15 mouse cellular contexts compared by ENCODE assay signal in genomic region chr1:169160858-169161257, GRCm38 (mm10).
DNase-seq lines count a peak whose midpoint lies in the region; ATAC-seq lines count a peak whose summit lies in the region.
"Had no signal": no experiment of that assay in that cellular context is flagged by ENCODE, and none has a peak within 500 bp of the region (broad histone marks: within the 10 kb centered on the region; RNA-seq: fewer than 3 reads in every experiment).

No protein-coding gene starts in this region.

- H3K4me1 ChIP-seq in heart, embryonic 13.5 days, result peaks cover 22% of the 10 kb centered on the region
- H3K4me1 ChIP-seq in heart, embryonic 11.5 days (ENCODE audit: control insufficient read depth, insufficient read depth, low read length), result no peaks in the 10 kb centered on the region
- no peaks in the 10 kb centered on the region; the same call in 1 of the 2 replicates for H3K4me1 ChIP-seq in intestine, embryonic 15.5 days (replicated peaks)
- no peaks in the 10 kb centered on the region for H3K4me1 ChIP-seq in hindbrain, embryonic 13.5 days (replicated peaks)
- H3K4me1 ChIP-seq in forebrain, embryonic 14.5 days (ENCODE audit: control insufficient read depth, insufficient read depth, low read length), result no peaks in the 10 kb centered on the region
- H3K4me1 ChIP-seq: forebrain, embryonic 10.5 days; midbrain, embryonic 10.5 days; neural tube, embryonic 12.5 days had no signal

- H3K27me3 ChIP-seq in heart, embryonic 13.5 days (replicated peaks), result no peaks in the 10 kb centered on the region
- H3K27me3 ChIP-seq in heart, embryonic 11.5 days (ENCODE audit: control insufficient read depth, insufficient read depth, low read length), result no peaks in the 10 kb centered on the region
- H3K27me3 ChIP-seq in intestine, embryonic 15.5 days (replicated peaks), result no peaks in the 10 kb centered on the region
- no peaks in the 10 kb centered on the region for H3K27me3 ChIP-seq in hindbrain, embryonic 13.5 days
- H3K27me3 ChIP-seq in forebrain, embryonic 14.5 days (replicated peaks; ENCODE audit: control insufficient read depth, insufficient read depth, low read length), result no peaks in the 10 kb centered on the region
- H3K27me3 ChIP-seq: limb, embryonic 15.5 days; neural tube, embryonic 12.5 days had no signal

- no peak overlapping the region for H3K4me2 ChIP-seq in heart, embryonic 13.5 days
- no peak overlapping the region for H3K4me2 ChIP-seq in heart, embryonic 11.5 days
- no peak overlapping the region for H3K4me2 ChIP-seq in intestine, embryonic 15.5 days (replicated peaks)
- H3K4me2 ChIP-seq in hindbrain, embryonic 13.5 days, result no peak overlapping the region
- H3K4me2 ChIP-seq in forebrain, embryonic 14.5 days (ENCODE audit: low read length), result no peak overlapping the region
- H3K4me2 ChIP-seq: limb, embryonic 15.5 days; neural tube, embryonic 12.5 days had no signal

- H3K9ac ChIP-seq in heart, embryonic 13.5 days, result no peak overlapping the region
- no peak overlapping the region for H3K9ac ChIP-seq in heart, embryonic 11.5 days (ENCODE audit: low read depth, low read length)
- no peak overlapping the region for H3K9ac ChIP-seq in intestine, embryonic 15.5 days
- H3K9ac ChIP-seq in hindbrain, embryonic 13.5 days, result no peak overlapping the region
- H3K9ac ChIP-seq in forebrain, embryonic 14.5 days (ENCODE audit: low read length), result no peak overlapping the region
- H3K9ac ChIP-seq: limb, embryonic 15.5 days; neural tube, embryonic 12.5 days had no signal

- H3K27ac ChIP-seq in heart, embryonic 13.5 days (replicated peaks), result 0 out of 2 replicates have a peak overlapping the region, but pooled peaks have one; percentile 12
- no peak overlapping the region for H3K27ac ChIP-seq in heart, embryonic 11.5 days (ENCODE audit: low read depth, low read length)
- no peak overlapping the region for H3K27ac ChIP-seq in intestine, embryonic 15.5 days
- H3K27ac ChIP-seq in hindbrain, embryonic 13.5 days, result no peak overlapping the region
- no peak overlapping the region for H3K27ac ChIP-seq in forebrain, embryonic 14.5 days (ENCODE audit: low read depth, low read length)
- H3K27ac ChIP-seq: forebrain, embryonic 10.5 days; limb, embryonic 15.5 days; midbrain, embryonic 10.5 days; neural tube, embryonic 12.5 days had no signal

- H3K9me3 ChIP-seq in heart, embryonic 13.5 days, result no peaks in the 10 kb centered on the region
- no peaks in the 10 kb centered on the region for H3K9me3 ChIP-seq in heart, embryonic 11.5 days (replicated peaks; ENCODE audit: control insufficient read depth, low read length)
- no peaks in the 10 kb centered on the region for H3K9me3 ChIP-seq in intestine, embryonic 15.5 days
- H3K9me3 ChIP-seq in hindbrain, embryonic 13.5 days, result no peaks in the 10 kb centered on the region
- H3K9me3 ChIP-seq in forebrain, embryonic 14.5 days (replicated peaks; ENCODE audit: control insufficient read depth, low read length), result no peaks in the 10 kb centered on the region
- H3K9me3 ChIP-seq: forebrain, embryonic 10.5 days; limb, embryonic 15.5 days; midbrain, embryonic 10.5 days; neural tube, embryonic 12.5 days had no signal

- no peak for ATAC-seq in heart, embryonic 13.5 days (ENCODE audit: extremely low read depth, insufficient number of reproducible peaks, low FRiP score, low TSS enrichment)
- ATAC-seq in heart, embryonic 11.5 days (replicated peaks; ENCODE audit: insufficient number of reproducible peaks, low FRiP score, low TSS enrichment), result no peak
- peak; percentile 79 for ATAC-seq in intestine, embryonic 15.5 days
- no peak for ATAC-seq in hindbrain, embryonic 13.5 days (ENCODE audit: low FRiP score)
- ATAC-seq in forebrain, embryonic 14.5 days, result no peak

- DNase-seq in adrenal gland, adult (ENCODE audit: inconsistent age in 2 of 2, low spot score in 1 of 2), result peak; percentile 85 to 94
- peak; percentile 51 to 74 for DNase-seq in kidney, postnatal 36 days
- DNase-seq in right cerebral cortex, adult 18-20 months, result no peak
- no peak for DNase-seq in forebrain, embryonic 14.5 days (ENCODE audit: low spot score)
- DNase-seq: cerebellum, postnatal 14 days; gastrocnemius, postnatal 25 days; thymus, postnatal 14 days had no signal

- no peak overlapping the region for H3K4me3 ChIP-seq in heart, embryonic 13.5 days
- no peak overlapping the region for H3K4me3 ChIP-seq in heart, embryonic 11.5 days (ENCODE audit: low read depth, low read length)
- no peak overlapping the region for H3K4me3 ChIP-seq in intestine, embryonic 15.5 days (replicated peaks)
- H3K4me3 ChIP-seq in hindbrain, embryonic 13.5 days, result no peak overlapping the region
- H3K4me3 ChIP-seq in forebrain, embryonic 14.5 days (ENCODE audit: low read depth, low read length), result no peak overlapping the region
- H3K4me3 ChIP-seq: forebrain, embryonic 10.5 days; limb, embryonic 15.5 days; midbrain, embryonic 10.5 days; neural tube, embryonic 12.5 days had no signal

- H3K36me3 ChIP-seq in heart, embryonic 13.5 days, result no peaks in the 10 kb centered on the region
- no peaks in the 10 kb centered on the region for H3K36me3 ChIP-seq in heart, embryonic 11.5 days (ENCODE audit: control insufficient read depth, insufficient read depth, low read length)
- H3K36me3 ChIP-seq in intestine, embryonic 15.5 days, result no peaks in the 10 kb centered on the region
- no peaks in the 10 kb centered on the region for H3K36me3 ChIP-seq in hindbrain, embryonic 13.5 days
- no peaks in the 10 kb centered on the region for H3K36me3 ChIP-seq in forebrain, embryonic 14.5 days (ENCODE audit: control insufficient read depth, insufficient read depth, low read length)
- H3K36me3 ChIP-seq: forebrain, embryonic 10.5 days; limb, embryonic 15.5 days; midbrain, embryonic 10.5 days; neural tube, embryonic 12.5 days had no signal

- 26% methylated on average over 6 of the region's 6 CpGs for WGBS in heart, embryonic 13.5 days
- 39% methylated on average over 6 of the region's 6 CpGs for WGBS in heart, embryonic 11.5 days (ENCODE audit: insufficient replicate concordance)
- 19% methylated on average over 6 of the region's 6 CpGs for WGBS in intestine, embryonic 15.5 days
- 81% methylated on average over 6 of the region's 6 CpGs for WGBS in hindbrain, embryonic 13.5 days
- 94% methylated on average over 6 of the region's 6 CpGs for WGBS in forebrain, embryonic 14.5 days

Comparison
In these comparisons a context has a peak if more than half of its experiments do, and no peak if none do; other contexts are left out.
1. DNase-seq: peak in adrenal gland, adult (2 of 2) and kidney, postnatal 36 days (2 of 2); none in right cerebral cortex, adult 18-20 months (single experiment) and forebrain, embryonic 14.5 days (single experiment).